Mouse (Mus musculus): Measurements from ENCODE around the gene Dlat.

The Dlat gene

GRCm38 (mm10) chr9:50659392-50660217 is at the start of gene Dlat:
Dlat (minus strand) TSS chr9:50659780.
- DNase-seq, result peak; percentile 95 to 96

- DNase-seq, result peak; percentile 55 to 77
These were observed 49.5 kb upstream of the Dlat start for GRCm38 (mm10) chr9:50709108-50709507.

GRCm38 (mm10) chr9:50704907-50705306 is 45.3 kb upstream of the Dlat start:
- no peak for DNase-seq

GRCm38 (mm10) chr9:50700921-50701691 is 41.5 kb upstream of the Dlat start:
- peak; percentile 70 to 79 for DNase-seq

- DNase-seq, result peak; percentile 82 to 84
These were observed 39.1 kb upstream of the Dlat start for GRCm38 (mm10) chr9:50698418-50699409.

- DNase-seq, result peak; percentile 81 to 87
These were observed 38.1 kb upstream of the Dlat start for GRCm38 (mm10) chr9:50697706-50698041.

GRCm38 (mm10) chr9:50696851-50697705 is 37.5 kb upstream of the Dlat start:
- DNase-seq, result no peak

GRCm38 (mm10) chr9:50695153-50695552 is 35.6 kb upstream of the Dlat start:
- DNase-seq, result no peak

- peak; percentile 47 to 75 for DNase-seq
These were observed 34.1 kb upstream of the Dlat start for GRCm38 (mm10) chr9:50693631-50694030.

GRCm38 (mm10) chr9:50692626-50693580 is 33.3 kb upstream of the Dlat start:
- DNase-seq, result no peak

- no peak for DNase-seq
These were observed 27.5 kb upstream of the Dlat start for GRCm38 (mm10) chr9:50686866-50687652.

GRCm38 (mm10) chr9:50681727-50682126 is 22.1 kb upstream of the Dlat start:
- no peak for DNase-seq

- no peak for DNase-seq
These were observed 19.8 kb upstream of the Dlat start for GRCm38 (mm10) chr9:50679406-50679805.

GRCm38 (mm10) chr9:50674771-50675170 is 15.2 kb upstream of the Dlat start:
- DNase-seq, result no peak

GRCm38 (mm10) chr9:50670690-50671089 is 11.1 kb upstream of the Dlat start:
- DNase-seq, result peak; percentile 54 to 73

GRCm38 (mm10) chr9:50667579-50668498 is 8.3 kb upstream of the Dlat start:
- no peak for DNase-seq

GRCm38 (mm10) chr9:50666442-50666841 is 6.9 kb upstream of the Dlat start:
- no peak for DNase-seq

GRCm38 (mm10) chr9:50664826-50665225 is 5.2 kb upstream of the Dlat start:
- no peak for DNase-seq

- peak; percentile 34 to 43 for DNase-seq
These were observed 851 bp upstream of the Dlat start for GRCm38 (mm10) chr9:50660431-50660830.
